Comparison of ENCODE assay signal across 8 mouse cellular contexts in the genomic region with DNA sequence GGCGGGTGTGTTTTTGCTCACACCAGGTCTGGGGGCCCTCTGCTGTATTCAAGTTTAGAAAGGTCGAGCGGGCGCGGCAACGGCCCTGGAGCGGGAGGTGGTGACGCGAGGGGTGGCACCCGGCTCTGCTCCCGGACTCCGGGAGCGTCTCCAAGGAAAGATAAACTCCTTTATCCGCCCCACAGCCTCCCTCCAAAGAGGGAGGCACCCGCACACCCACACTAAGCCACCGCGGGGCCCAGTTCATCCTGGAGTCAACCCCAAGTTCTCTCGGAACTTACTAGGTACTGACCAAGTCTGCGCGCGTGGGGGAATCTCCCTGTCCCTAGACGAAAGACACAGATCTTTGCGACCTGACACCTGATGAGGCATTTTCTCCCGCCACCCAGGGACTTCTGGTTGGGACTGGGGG. TPM values are rescaled to one million over a fixed set of nuclear protein-coding genes. Genes with fewer than 3 reads are reported as not detected.
DNase-seq lines count a peak whose midpoint lies in the region; ATAC-seq and TF ChIP-seq lines count a peak whose summit lies in the region.

No protein-coding gene starts in this region.

- under 1% methylated on average over 24 of the region's 24 CpGs for WGBS in hindbrain, embryonic 15.5 days
- 0% methylated on average over 24 of the region's 24 CpGs for whole genome bisulfite sequencing in lung, embryonic 15.5 days

- peak overlapping the region; percentile 34; the same call in 1 of the 2 replicates for H3K9ac ChIP-seq in hindbrain, embryonic 15.5 days
- peak overlapping the region; percentile 57 for H3K9ac ChIP-seq in lung, embryonic 15.5 days

- no peaks in the 10 kb centered on the region for H3K36me3 ChIP-seq in hindbrain, embryonic 15.5 days
- H3K36me3 ChIP-seq in lung, embryonic 15.5 days: no peaks in the 10 kb centered on the region

- no peak for TF ChIP-seq POLR2A in embryonic fibroblast, embryonic 13.5 days (IDR thresholded peaks at IDR 0.05; ENCODE audit: low read depth, low read length)

- H3K27me3 ChIP-seq in hindbrain, embryonic 15.5 days: peaks cover 9% of the 10 kb centered on the region
- H3K27me3 ChIP-seq in lung, embryonic 15.5 days: no peaks in the 10 kb centered on the region

- no peak for ATAC-seq in hindbrain, embryonic 15.5 days (ENCODE audit: low FRiP score, low read depth)
- ATAC-seq in lung, embryonic 15.5 days (ENCODE audit: borderline replicate concordance, extremely low read depth, low FRiP score, low TSS enrichment): peak; percentile 23; the same call in 1 of the 2 replicates

- no peak for TF ChIP-seq CTCF in embryonic fibroblast, embryonic 13.5 days (IDR thresholded peaks at IDR 0.05; ENCODE audit: borderline replicate concordance, insufficient read depth, low read length)

- H3K4me3 ChIP-seq in embryonic fibroblast, embryonic 13.5 days (ENCODE audit: insufficient read depth, low read length): peak overlapping the region; percentile 51
- peak overlapping the region; percentile 58 for H3K4me3 ChIP-seq in hindbrain, embryonic 15.5 days
- H3K4me3 ChIP-seq in lung, embryonic 15.5 days: peak overlapping the region; percentile 66

- DNase-seq in A20 (ENCODE audit: low read depth, low spot score): peak; percentile 68
- DNase-seq in MEL-GATA-1-ER (ENCODE audit: extremely low read depth, low read depth): peak; percentile 29
- peak; percentile 21 for DNase-seq in retina, embryonic 14.5 days (ENCODE audit: low spot score)
- DNase-seq in left cerebral cortex, adult 9 months (ENCODE audit: low spot score in 2 of 2): no peak
- no peak for DNase-seq in layer of hippocampus, postnatal 36 days

- 0 out of 2 replicates have a peak, but pooled peaks cover 4% of the 10 kb centered on the region for H3K4me1 ChIP-seq in embryonic fibroblast, embryonic 13.5 days (ENCODE audit: control insufficient read depth, insufficient read depth, low read length)
- peaks cover 11% of the 10 kb centered on the region for H3K4me1 ChIP-seq in hindbrain, embryonic 15.5 days (replicated peaks)
- H3K4me1 ChIP-seq in lung, embryonic 15.5 days: peaks cover 42% of the 10 kb centered on the region

- H3K4me2 ChIP-seq in hindbrain, embryonic 15.5 days: peak overlapping the region; percentile 95
- H3K4me2 ChIP-seq in lung, embryonic 15.5 days: peak overlapping the region; percentile 90

- no peaks in the 10 kb centered on the region for H3K9me3 ChIP-seq in hindbrain, embryonic 15.5 days
- no peaks in the 10 kb centered on the region for H3K9me3 ChIP-seq in lung, embryonic 15.5 days

- H3K27ac ChIP-seq in embryonic fibroblast, embryonic 13.5 days (ENCODE audit: insufficient read depth, low read length): no peak overlapping the region
- H3K27ac ChIP-seq in hindbrain, embryonic 15.5 days (replicated peaks): no peak overlapping the region
- H3K27ac ChIP-seq in lung, embryonic 15.5 days: no peak overlapping the region

RNA-seq across cellular contexts. Expression of gene Kcnk5, which starts 0.9 kb away (rescaled TPM):
- 0.40 and 1.1 TPM in 2 replicates for polyA plus RNA-seq in embryonic fibroblast, embryonic 13.5 days (2011; ENCODE audit: insufficient read length, low read depth, missing spikeins)
- polyA plus RNA-seq in hindbrain, embryonic 15.5 days (2015; fragmentation: Nextera tagmentation; extraction: Ambion mirVana): 1.3 and 1.9 TPM in 2 replicates
- 12.3 and 12.5 TPM in 2 replicates for polyA plus RNA-seq in lung, embryonic 15.5 days (2015; fragmentation: Nextera tagmentation; extraction: Ambion mirVana)
- under 1 TPM; 0.25 to 0.38 TPM for total RNA-seq in layer of hippocampus, postnatal 36 days (2021)

RNA-seq across cellular contexts. Expression of gene Saysd1, which starts 42.4 kb away (rescaled TPM):
- polyA plus RNA-seq in embryonic fibroblast, embryonic 13.5 days (2011; ENCODE audit: insufficient read length, low read depth, missing spikeins): 7.5 and 9.2 TPM in 2 replicates
- 12.0 and 12.1 TPM in 2 replicates for polyA plus RNA-seq in hindbrain, embryonic 15.5 days (2015; fragmentation: Nextera tagmentation; extraction: Ambion mirVana)
- 12.0 and 13.1 TPM in 2 replicates for polyA plus RNA-seq in lung, embryonic 15.5 days (2015; fragmentation: Nextera tagmentation; extraction: Ambion mirVana)
- 1 to 10 TPM; 6.0 to 6.2 TPM for total RNA-seq in layer of hippocampus, postnatal 36 days (2021)

Comparison
In these comparisons a context has a peak if more than half of its experiments do, and no peak if none do; other contexts are left out.
1. DNase-seq: peak in A20 (single experiment), MEL-GATA-1-ER (single experiment) and retina, embryonic 14.5 days (single experiment); none in left cerebral cortex, adult 9 months (0 of 2) and layer of hippocampus, postnatal 36 days (0 of 2).
2. Peak in every context shown above with its lines, with median percentiles within 50 percentile points of each other: H3K4me3 ChIP-seq.